Comparison of ENCODE assay signal across 25 mouse cellular contexts in genomic region chr14:30690685-30691084, GRCm38 (mm10). TPM values are rescaled to one million over a fixed set of nuclear protein-coding genes. Genes with fewer than 3 reads are reported as not detected.
A peak's percentile ranks its signal among the peaks of the same experiment; 100 is the strongest.
DNase-seq lines count a peak whose midpoint lies in the region; ATAC-seq and TF ChIP-seq lines count a peak whose summit lies in the region.
"Had no signal": no experiment of that assay in that cellular context is flagged by ENCODE, and none has a peak within 500 bp of the region (broad histone marks: within the 10 kb centered on the region; RNA-seq: fewer than 3 reads in every experiment).

No protein-coding gene starts in this region.

- H3K36me3 ChIP-seq in kidney, adult 2 months (ENCODE audit: control insufficient read depth, insufficient read depth, low read length): no peaks in the 10 kb centered on the region
- peaks cover 37% of the 10 kb centered on the region for H3K36me3 ChIP-seq in liver, embryonic 12.5 days
- H3K36me3 ChIP-seq in liver, embryonic 11.5 days (ENCODE audit: control insufficient read depth, insufficient read depth, low read length): peaks cover 9% of the 10 kb centered on the region
- H3K36me3 ChIP-seq in liver, embryonic 16.5 days (ENCODE audit: control insufficient read depth, insufficient read depth): no peaks in the 10 kb centered on the region

- WGBS in kidney, adult 2 months: 52% methylated on average over 3 of the region's 3 CpGs
- 77% methylated on average over 3 of the region's 3 CpGs for WGBS in liver, embryonic 12.5 days (ENCODE audit: insufficient replicate concordance)
- WGBS in liver, embryonic 11.5 days: 82% methylated on average over 3 of the region's 3 CpGs
- 78% methylated on average over 3 of the region's 3 CpGs for WGBS in liver, embryonic 16.5 days (ENCODE audit: insufficient replicate concordance)

- peaks cover 8% of the 10 kb centered on the region; the same call in 1 of the 2 replicates for H3K4me1 ChIP-seq in kidney, adult 2 months (ENCODE audit: control insufficient read depth, insufficient read depth, low read length)
- no peaks in the 10 kb centered on the region for H3K4me1 ChIP-seq in liver, embryonic 12.5 days
- H3K4me1 ChIP-seq in liver, embryonic 11.5 days (replicated peaks; ENCODE audit: control insufficient read depth, insufficient read depth, low read length): no peaks in the 10 kb centered on the region
- no peaks in the 10 kb centered on the region for H3K4me1 ChIP-seq in liver, embryonic 16.5 days (ENCODE audit: control insufficient read depth, low read depth, low read length)

- TF ChIP-seq POLR2A in kidney, adult 2 months (IDR thresholded peaks at IDR 0.05; ENCODE audit: low read depth, low read length): no peak

- no peak for ATAC-seq in liver, embryonic 12.5 days
- ATAC-seq in liver, embryonic 11.5 days (replicated peaks; ENCODE audit: low FRiP score): no peak
- ATAC-seq in liver, embryonic 16.5 days (ENCODE audit: low read depth): no peak
- ATAC-seq: forebrain, embryonic 16.5 days; midbrain, embryonic 16.5 days had no signal

- peak overlapping the region; percentile 74 for H3K27ac ChIP-seq in kidney, adult 2 months (ENCODE audit: insufficient read depth, low read depth, low read length)
- H3K27ac ChIP-seq in liver, embryonic 12.5 days: 0 out of 2 replicates have a peak overlapping the region, but pooled peaks have one; percentile 19
- no peak overlapping the region for H3K27ac ChIP-seq in liver, embryonic 11.5 days (ENCODE audit: low read depth, low read length)
- peak overlapping the region; percentile 42; the same call in 1 of the 2 replicates for H3K27ac ChIP-seq in liver, embryonic 16.5 days (ENCODE audit: low read length)
- H3K27ac ChIP-seq: heart, embryonic 13.5 days; hindbrain, embryonic 14.5 days; liver, embryonic 14.5 days; stomach, postnatal 0 days had no signal

- no peak overlapping the region for H3K4me2 ChIP-seq in liver, embryonic 12.5 days
- no peak overlapping the region for H3K4me2 ChIP-seq in liver, embryonic 11.5 days
- no peak overlapping the region for H3K4me2 ChIP-seq in liver, embryonic 16.5 days (ENCODE audit: low read depth, low read length)
- H3K4me2 ChIP-seq: heart, embryonic 13.5 days; hindbrain, embryonic 14.5 days; midbrain, embryonic 11.5 days had no signal

- TF ChIP-seq CTCF in kidney, adult 2 months (conservative IDR thresholded peaks at IDR 0.05; ENCODE audit: insufficient read depth, insufficient read length, low read depth, low read length): no peak

- H3K9ac ChIP-seq in liver, embryonic 12.5 days: no peak overlapping the region
- no peak overlapping the region for H3K9ac ChIP-seq in liver, embryonic 11.5 days (ENCODE audit: low read depth, low read length)
- H3K9ac ChIP-seq in liver, embryonic 16.5 days (ENCODE audit: low read depth, low read length): no peak overlapping the region
- H3K9ac ChIP-seq: heart, embryonic 13.5 days; hindbrain, embryonic 14.5 days; liver, embryonic 14.5 days had no signal

- DNase-seq in kidney, adult 2 months: peak; percentile 74
- no peak for DNase-seq in kidney, postnatal 25 days
- no peak for DNase-seq in liver, embryonic 11.5 days (ENCODE audit: low spot score)
- DNase-seq in retina, embryonic 14.5 days (ENCODE audit: low spot score): no peak
- DNase-seq in adrenal gland, adult 18-20 months (ENCODE audit: low spot score in 2 of 2): no peak
- DNase-seq: adrenal gland, postnatal 25 days; cerebellum, adult 11-12 months; cerebellum, adult 9-11 months; heart, postnatal 10 days; layer of hippocampus, adult 9-11 months; lung, postnatal 36 days; right cerebral cortex, adult 18-20 months; spleen, adult 18-20 months; thymus, adult 18-20 months; thymus, postnatal 25 days had no signal

- H3K4me3 ChIP-seq in kidney, adult 2 months (ENCODE audit: insufficient read depth, low read depth, low read length): no peak overlapping the region
- no peak overlapping the region for H3K4me3 ChIP-seq in liver, embryonic 12.5 days
- no peak overlapping the region for H3K4me3 ChIP-seq in liver, embryonic 11.5 days (ENCODE audit: low read depth, low read length)
- no peak overlapping the region for H3K4me3 ChIP-seq in liver, embryonic 16.5 days (ENCODE audit: low read depth, low read length)
- H3K4me3 ChIP-seq: erythroblast, embryonic 14.5 days; heart, embryonic 13.5 days had no signal

- H3K27me3 ChIP-seq in kidney, adult 2 months (replicated peaks; ENCODE audit: control insufficient read depth, insufficient read depth, low read length): no peaks in the 10 kb centered on the region
- H3K27me3 ChIP-seq in liver, embryonic 12.5 days (replicated peaks): no peaks in the 10 kb centered on the region
- no peaks in the 10 kb centered on the region for H3K27me3 ChIP-seq in liver, embryonic 11.5 days (replicated peaks; ENCODE audit: control insufficient read depth, insufficient read depth, low read length)
- no peaks in the 10 kb centered on the region for H3K27me3 ChIP-seq in liver, embryonic 16.5 days (ENCODE audit: control insufficient read depth, insufficient read depth, low read depth, low read length)
- H3K27me3 ChIP-seq: heart, embryonic 13.5 days had no signal

- H3K9me3 ChIP-seq in liver, embryonic 12.5 days (replicated peaks): no peaks in the 10 kb centered on the region
- H3K9me3 ChIP-seq in liver, embryonic 11.5 days (ENCODE audit: control insufficient read depth, low read length): no peaks in the 10 kb centered on the region
- no peaks in the 10 kb centered on the region for H3K9me3 ChIP-seq in liver, embryonic 16.5 days (replicated peaks; ENCODE audit: control insufficient read depth, low read length)
- H3K9me3 ChIP-seq: heart, embryonic 13.5 days had no signal

RNA-seq across cellular contexts. Expression of gene Sfmbt1, which starts 24.0 kb away (rescaled TPM):
- 2.2 and 3.3 TPM in 2 replicates for polyA plus RNA-seq in kidney, adult 2 months (2012; rRNA removed)
- polyA plus RNA-seq in liver, embryonic 12.5 days (2016; fragmentation: Nextera tagmentation; extraction: Ambion mirVana): 17.1 and 18.7 TPM in 2 replicates
- 23.0 and 24.5 TPM in 2 replicates for polyA plus RNA-seq in liver, embryonic 11.5 days (2014; fragmentation: Nextera tagmentation; extraction: Ambion mirVana)
- 11.0 and 12.0 TPM in 2 replicates for polyA plus RNA-seq in liver, embryonic 16.5 days (2015; fragmentation: Nextera tagmentation; extraction: Ambion mirVana)
- 10 to 100 TPM; 25.9 to 27.6 TPM for total RNA-seq in adrenal gland, adult 18-20 months (2021)

RNA-seq across cellular contexts. Expression of gene Rft1, which starts 36.5 kb away (rescaled TPM):
- polyA plus RNA-seq in kidney, adult 2 months (2012; rRNA removed): 17.6 and 18.8 TPM in 2 replicates
- 5.9 and 6.5 TPM in 2 replicates for polyA plus RNA-seq in liver, embryonic 12.5 days (2016; fragmentation: Nextera tagmentation; extraction: Ambion mirVana)
- 9.7 and 9.8 TPM in 2 replicates for polyA plus RNA-seq in liver, embryonic 11.5 days (2014; fragmentation: Nextera tagmentation; extraction: Ambion mirVana)
- 3.9 and 4.1 TPM in 2 replicates for polyA plus RNA-seq in liver, embryonic 16.5 days (2015; fragmentation: Nextera tagmentation; extraction: Ambion mirVana)
- 10 to 100 TPM; 20.8 to 35.3 TPM for total RNA-seq in adrenal gland, adult 18-20 months (2021)
